Mouse (Mus musculus) thymus, adult 2 months (tissue): ENCODE data around the gene Cox18.

ENCODE experiments used
- CTCF ChIP-seq: fragments of 200-500 bp; IDR thresholded peaks from 2 replicates; pipeline ENCODE4 v1.5.1; 2012; ENCODE audit warnings: mild to moderate bottlenecking, control low read depth, low read length, moderate library complexity, borderline replicate concordance; ENCODE audit not compliant: control insufficient read depth, poor library complexity, insufficient read depth; ENCODE audit errors: extremely low read depth
- POLR2A ChIP-seq: fragments of 200-500 bp; IDR thresholded peaks from 2 replicates; pipeline ENCODE4 v1.6.1; 2012; ENCODE audit warnings: mild to moderate bottlenecking, low read length, control low read depth, moderate library complexity; ENCODE audit not compliant: control insufficient read depth, poor library complexity, insufficient read depth; ENCODE audit errors: extremely low read depth

- TF ChIP-seq CTCF (no peak), POLR2A (no peak)
Observed at GRCm38 (mm10) chr5:90257023-90257422, 33.2 kb upstream of the Cox18 start.
